Mouse (Mus musculus): ENCODE results near the gene Prss46.
A peak's percentile ranks its signal among the peaks of the same experiment; 100 is the strongest.
"Not testable (repeated sequence)": the region's sequence is repeated elsewhere in the genome, so short reads cannot be mapped to it uniquely, and the experiment has no call there.

The Prss46 gene

GRCm38 (mm10) chr9:110844206-110844605 is at the start of gene Prss46:
Gene Prss46, plus strand, starts transcription at chr9:110844506.
- no peak for DNase-seq (ENCODE audit: low read depth, low spot score)

- peak; percentile 90 for DNase-seq (ENCODE audit: low read depth, low spot score)
These were observed 47.3 kb upstream of the Prss46 start for GRCm38 (mm10) chr9:110797013-110797412.

- peak; percentile 25 for DNase-seq (ENCODE audit: low read depth, low spot score)
These were observed 46.4 kb upstream of the Prss46 start, which contains the start of gene Prss42 for GRCm38 (mm10) chr9:110797866-110798265. Gene Prss42, plus strand, starts transcription at chr9:110798166.

- DNase-seq (ENCODE audit: low read depth, low spot score), result no peak
These were observed 43.3 kb upstream of the Prss46 start for GRCm38 (mm10) chr9:110800834-110801479.

GRCm38 (mm10) chr9:110803294-110803693 is 41.0 kb upstream of the Prss46 start:
- DNase-seq (ENCODE audit: low read depth, low spot score), result no peak

GRCm38 (mm10) chr9:110810051-110810450 is 34.3 kb upstream of the Prss46 start:
- DNase-seq (ENCODE audit: low read depth, low spot score), result no peak

GRCm38 (mm10) chr9:110813789-110814188 is 30.5 kb upstream of the Prss46 start, which contains the start of gene Prss44:
Gene Prss44, plus strand, starts transcription at chr9:110813994.
- DNase-seq (ENCODE audit: low read depth, low spot score), result peak; percentile 80

GRCm38 (mm10) chr9:110820546-110820945 is 23.8 kb upstream of the Prss46 start:
- not testable (repeated sequence) for DNase-seq (ENCODE audit: low read depth, low spot score)

GRCm38 (mm10) chr9:110821436-110821835 is 22.9 kb upstream of the Prss46 start:
- DNase-seq (ENCODE audit: low read depth, low spot score), result no peak

- DNase-seq (ENCODE audit: low read depth, low spot score), result no peak
These were observed 18.9 kb upstream of the Prss46 start for GRCm38 (mm10) chr9:110825426-110825825.

- DNase-seq (ENCODE audit: low read depth, low spot score), result no peak
These were observed 18.5 kb upstream of the Prss46 start for GRCm38 (mm10) chr9:110825832-110826231.

GRCm38 (mm10) chr9:110826390-110826789 is 17.9 kb upstream of the Prss46 start, which contains the start of gene Prss43:
Gene Prss43, plus strand, starts transcription at chr9:110826690.
- no peak for DNase-seq (ENCODE audit: low read depth, low spot score)

- peak; percentile 94 for DNase-seq (ENCODE audit: low read depth, low spot score)
These were observed 11.3 kb upstream of the Prss46 start for GRCm38 (mm10) chr9:110833021-110833420.

- no peak for DNase-seq (ENCODE audit: low read depth, low spot score)
These were observed 9.9 kb upstream of the Prss46 start, which contains the start of gene Prss45 for GRCm38 (mm10) chr9:110834411-110834810. Gene Prss45, plus strand, starts transcription at chr9:110834588.

- no peak for DNase-seq (ENCODE audit: low read depth, low spot score)
These were observed 9.3 kb upstream of the Prss46 start for GRCm38 (mm10) chr9:110834961-110835360.

GRCm38 (mm10) chr9:110836112-110836511 is 8.2 kb upstream of the Prss46 start:
- DNase-seq (ENCODE audit: low read depth, low spot score), result no peak

- no peak for DNase-seq (ENCODE audit: low read depth, low spot score)
These were observed 3.4 kb upstream of the Prss46 start for GRCm38 (mm10) chr9:110840905-110841304.

GRCm38 (mm10) chr9:110841438-110841837 is 2.9 kb upstream of the Prss46 start:
- DNase-seq (ENCODE audit: low read depth, low spot score), result no peak

GRCm38 (mm10) chr9:110849162-110849561 is 4.9 kb downstream of the Prss46 start:
- peak; percentile 55 for DNase-seq (ENCODE audit: low read depth, low spot score)

- peak; percentile 84 for DNase-seq (ENCODE audit: low read depth, low spot score)
These were observed 11.6 kb downstream of the Prss46 start for GRCm38 (mm10) chr9:110855903-110856302.

GRCm38 (mm10) chr9:110856920-110857319 is 12.6 kb downstream of the Prss46 start:
- peak; percentile 46 for DNase-seq (ENCODE audit: low read depth, low spot score)

- peak; percentile 81 for DNase-seq (ENCODE audit: low read depth, low spot score)
These were observed 13.6 kb downstream of the Prss46 start, which contains the start of gene Prss50 for GRCm38 (mm10) chr9:110857781-110858472. Gene Prss50, plus strand, starts transcription at chr9:110857967.

GRCm38 (mm10) chr9:110858523-110858922 is 14.2 kb downstream of the Prss46 start:
- DNase-seq (ENCODE audit: low read depth, low spot score), result no peak

Data from R1 (cell line).